Mouse (Mus musculus): ENCODE measurements around the gene Rnf113a2. TPM values are rescaled to one million over a fixed set of nuclear protein-coding genes. Genes with fewer than 3 reads are reported as not detected.

Gene Rnf113a2
- polyA plus RNA-seq, 1 experiment from 2014 or later = 21.6 TPM

- Histone ChIP-seq H3K9me3 (ENCODE audit: control insufficient read depth, low read length) (no peaks in the 10 kb centered on the region), H3K27ac (replicated peaks) (no peak overlapping the region), H3K4me3 (ENCODE audit: low read depth, low read length) (no peak overlapping the region), H3K4me2 (replicated peaks; ENCODE audit: low read depth) (no peak overlapping the region), H3K9ac (ENCODE audit: low read length) (no peak overlapping the region), H3K4me1 (replicated peaks; ENCODE audit: control insufficient read depth, insufficient read depth) (no peaks in the 10 kb centered on the region), H3K27me3 (ENCODE audit: control insufficient read depth, insufficient read depth, low read length) (no peaks in the 10 kb centered on the region), H3K36me3 (ENCODE audit: control insufficient read depth, insufficient read depth, low read length) (no peaks in the 10 kb centered on the region)
- ATAC-seq (ENCODE audit: low FRiP score, low TSS enrichment) = no peak
- no peak for TF ChIP-seq CTCF (IDR thresholded peaks at IDR 0.05; ENCODE audit: low read depth)
- TF ChIP-seq EP300 (optimal IDR thresholded peaks at IDR 0.05) = no peak
- DNase-seq (ENCODE audit: low spot score) = no peak
Measured at GRCm38 (mm10) chr12:84397685-84398084, 19.3 kb upstream of the Rnf113a2 start.

GRCm38 (mm10) chr12:84398629-84399028 is 18.4 kb upstream of the Rnf113a2 start:
- Histone ChIP-seq H3K4me2 (replicated peaks; ENCODE audit: low read depth) (no peak overlapping the region), H3K27me3 (ENCODE audit: control insufficient read depth, insufficient read depth, low read length) (no peaks in the 10 kb centered on the region), H3K9me3 (ENCODE audit: control insufficient read depth, low read length) (no peaks in the 10 kb centered on the region), H3K9ac (ENCODE audit: low read length) (no peak overlapping the region), H3K36me3 (ENCODE audit: control insufficient read depth, insufficient read depth, low read length) (no peaks in the 10 kb centered on the region), H3K4me1 (replicated peaks; ENCODE audit: control insufficient read depth, insufficient read depth) (no peaks in the 10 kb centered on the region), H3K4me3 (ENCODE audit: low read depth, low read length) (no peak overlapping the region), H3K27ac (replicated peaks) (no peak overlapping the region; the same call in 1 of the 2 replicates)
- DNase-seq (ENCODE audit: low spot score) (no peak), ATAC-seq (ENCODE audit: low FRiP score, low TSS enrichment) (no peak)
- TF ChIP-seq EP300 (optimal IDR thresholded peaks at IDR 0.05) (no peak), CTCF (IDR thresholded peaks at IDR 0.05; ENCODE audit: low read depth) (no peak)
- WGBS = 48% methylated on average over 5 of the region's 5 CpGs

- H3K27ac ChIP-seq (replicated peaks) = peak overlapping the region; percentile 81
- ATAC-seq (ENCODE audit: low FRiP score, low TSS enrichment) = peak; percentile 24; the same call in 1 of the 2 replicates
- no peak overlapping the region for H3K4me2 ChIP-seq (replicated peaks; ENCODE audit: low read depth)
- H3K27me3 ChIP-seq (ENCODE audit: control insufficient read depth, insufficient read depth, low read length) = no peaks in the 10 kb centered on the region
- WGBS = 60% methylated on average over 9 of the region's 9 CpGs
- no peaks in the 10 kb centered on the region for H3K36me3 ChIP-seq (ENCODE audit: control insufficient read depth, insufficient read depth, low read length)
- no peak overlapping the region for H3K9ac ChIP-seq (ENCODE audit: low read length)
- no peak for TF ChIP-seq EP300 (optimal IDR thresholded peaks at IDR 0.05)
- TF ChIP-seq CTCF (IDR thresholded peaks at IDR 0.05; ENCODE audit: low read depth) = no peak
- no peak overlapping the region for H3K4me3 ChIP-seq (ENCODE audit: low read depth, low read length)
- no peaks in the 10 kb centered on the region for H3K4me1 ChIP-seq (replicated peaks; ENCODE audit: control insufficient read depth, insufficient read depth)
- H3K9me3 ChIP-seq (ENCODE audit: control insufficient read depth, low read length) = no peaks in the 10 kb centered on the region
- DNase-seq (ENCODE audit: low spot score) = no peak
Measured at GRCm38 (mm10) chr12:84399135-84399534, 17.9 kb upstream of the Rnf113a2 start.

GRCm38 (mm10) chr12:84399663-84400062 is 17.3 kb upstream of the Rnf113a2 start:
- peak; percentile 85 for ATAC-seq (ENCODE audit: low FRiP score, low TSS enrichment)
- no peak overlapping the region for H3K4me3 ChIP-seq (ENCODE audit: low read depth, low read length)
- peak; percentile 42 for DNase-seq (ENCODE audit: low spot score)
- H3K4me1 ChIP-seq (replicated peaks; ENCODE audit: control insufficient read depth, insufficient read depth) = no peaks in the 10 kb centered on the region
- H3K4me2 ChIP-seq (replicated peaks; ENCODE audit: low read depth) = no peak overlapping the region
- H3K36me3 ChIP-seq (ENCODE audit: control insufficient read depth, insufficient read depth, low read length) = no peaks in the 10 kb centered on the region
- WGBS = 45% methylated on average over 9 of the region's 9 CpGs
- no peaks in the 10 kb centered on the region for H3K9me3 ChIP-seq (ENCODE audit: control insufficient read depth, low read length)
- no peaks in the 10 kb centered on the region for H3K27me3 ChIP-seq (ENCODE audit: control insufficient read depth, insufficient read depth, low read length)
- TF ChIP-seq CTCF (IDR thresholded peaks at IDR 0.05; ENCODE audit: low read depth) = no peak
- TF ChIP-seq EP300 (optimal IDR thresholded peaks at IDR 0.05) = no peak
- H3K9ac ChIP-seq (ENCODE audit: low read length) = no peak overlapping the region
- peak overlapping the region; percentile 81 for H3K27ac ChIP-seq (replicated peaks)

GRCm38 (mm10) chr12:84400068-84400467 is 16.9 kb upstream of the Rnf113a2 start:
- Histone ChIP-seq H3K36me3 (ENCODE audit: control insufficient read depth, insufficient read depth, low read length) (no peaks in the 10 kb centered on the region), H3K27me3 (ENCODE audit: control insufficient read depth, insufficient read depth, low read length) (no peaks in the 10 kb centered on the region), H3K9ac (ENCODE audit: low read length) (no peak overlapping the region), H3K4me3 (ENCODE audit: low read depth, low read length) (no peak overlapping the region), H3K4me2 (replicated peaks; ENCODE audit: low read depth) (no peak overlapping the region), H3K9me3 (ENCODE audit: control insufficient read depth, low read length) (no peaks in the 10 kb centered on the region), H3K27ac (replicated peaks) (peak overlapping the region; percentile 81), H3K4me1 (replicated peaks; ENCODE audit: control insufficient read depth, insufficient read depth) (no peaks in the 10 kb centered on the region)
- DNase-seq (ENCODE audit: low spot score) (no peak), ATAC-seq (ENCODE audit: low FRiP score, low TSS enrichment) (no peak)
- TF ChIP-seq CTCF (IDR thresholded peaks at IDR 0.05; ENCODE audit: low read depth) (no peak), EP300 (optimal IDR thresholded peaks at IDR 0.05) (no peak)
- WGBS = 70% methylated on average over 3 of the region's 3 CpGs

- TF ChIP-seq EP300 (optimal IDR thresholded peaks at IDR 0.05) = no peak
- no peak for TF ChIP-seq CTCF (IDR thresholded peaks at IDR 0.05; ENCODE audit: low read depth)
- no peaks in the 10 kb centered on the region for H3K4me1 ChIP-seq (replicated peaks; ENCODE audit: control insufficient read depth, insufficient read depth)
- 22% methylated on average over 3 of the region's 3 CpGs for WGBS
- H3K9me3 ChIP-seq (ENCODE audit: control insufficient read depth, low read length) = no peaks in the 10 kb centered on the region
- H3K27me3 ChIP-seq (ENCODE audit: control insufficient read depth, insufficient read depth, low read length) = no peaks in the 10 kb centered on the region
- H3K4me3 ChIP-seq (ENCODE audit: low read depth, low read length) = no peak overlapping the region
- H3K4me2 ChIP-seq (replicated peaks; ENCODE audit: low read depth) = no peak overlapping the region
- no peaks in the 10 kb centered on the region for H3K36me3 ChIP-seq (ENCODE audit: control insufficient read depth, insufficient read depth, low read length)
- H3K9ac ChIP-seq (ENCODE audit: low read length) = no peak overlapping the region
- peak; percentile 82 for ATAC-seq (ENCODE audit: low FRiP score, low TSS enrichment)
- DNase-seq (ENCODE audit: low spot score) = peak; percentile 62
- peak overlapping the region; percentile 81 for H3K27ac ChIP-seq (replicated peaks)
Measured at GRCm38 (mm10) chr12:84400653-84401052, 16.3 kb upstream of the Rnf113a2 start.
